Mouse (Mus musculus) ES-E14 (cell line): ENCODE data around the gene Hoxb5. TPM values are rescaled to one million over a fixed set of nuclear protein-coding genes. Genes with fewer than 3 reads are reported as not detected.

Source experiments
- DNase-seq: peaks from one replicate; pipeline ENCODE4 v3.0.0-alpha.2; 2013; ENCODE audit warnings: low read depth, low spot score
- H3K27ac ChIP-seq: 2 replicates; pipeline ENCODE4 v1.5.1; 2012; ENCODE audit warnings: low read depth, mild to moderate bottlenecking, low read length, moderate library complexity, mixed read lengths; ENCODE audit not compliant: poor library complexity, insufficient read depth, severe bottlenecking
- H3K36me3 ChIP-seq: 2 replicates; pipeline ENCODE4 v1.6.1; 2012; ENCODE audit warnings: mild to moderate bottlenecking, low read length, moderate library complexity, mixed read lengths; ENCODE audit not compliant: control insufficient read depth, poor library complexity, insufficient read depth, severe bottlenecking
- H3K4me1 ChIP-seq, 2 experiments: fragments of 150-350 bp in 1 of 2; sonication (generic) in 1 of 2; 2 replicates each; pipeline ENCODE4 v1.6.1; 2012; ENCODE audit warnings: low read length in 2 of 2, mild to moderate bottlenecking in 1 of 2, mixed read lengths in 1 of 2; ENCODE audit not compliant: control insufficient read depth in 2 of 2, insufficient read depth in 2 of 2, poor library complexity in 1 of 2
- H3K4me3 ChIP-seq, 2 experiments: fragments of 150-350 bp in 1 of 2; sonication (generic) in 1 of 2; 2 replicates each; pipeline ENCODE4 v1.5.1; 2012; ENCODE audit warnings: low read length in 2 of 2, low read depth in 1 of 2, mild to moderate bottlenecking in 1 of 2, mixed read lengths in 1 of 2; ENCODE audit not compliant: insufficient read depth in 1 of 2, poor library complexity in 1 of 2, severe bottlenecking in 1 of 2
- H3K9ac ChIP-seq: 2 replicates; pipeline ENCODE4 v1.6.1; 2012; ENCODE audit warnings: low read depth, mild to moderate bottlenecking, low read length, mixed read lengths; ENCODE audit not compliant: poor library complexity, insufficient read depth, severe bottlenecking
- H3K9me3 ChIP-seq: fragments of 150-350 bp; sonication (generic); 2 replicates; pipeline ENCODE4 v1.6.1; 2012; ENCODE audit warnings: low read depth, mild to moderate bottlenecking, low read length; ENCODE audit not compliant: control insufficient read depth, insufficient read depth
- CHD2 ChIP-seq: IDR thresholded peaks from 2 replicates; pipeline ENCODE4 v1.6.1; 2014; ENCODE audit warnings: mild to moderate bottlenecking, low read depth, low read length, inconsistent platforms
- HCFC1 ChIP-seq: IDR thresholded peaks from 2 replicates; pipeline ENCODE4 v1.6.1; 2012; ENCODE audit warnings: low read length, inconsistent platforms, borderline replicate concordance; ENCODE audit not compliant: insufficient read depth
- MAFK ChIP-seq: IDR thresholded peaks from 2 replicates; pipeline ENCODE4 v1.6.1; 2014; ENCODE audit warnings: mild to moderate bottlenecking, low read depth, low read length, inconsistent platforms; ENCODE audit not compliant: insufficient read depth
- ZC3H11A ChIP-seq: IDR thresholded peaks from 2 replicates; pipeline ENCODE4 v1.6.1; 2012; ENCODE audit warnings: low read depth, mild to moderate bottlenecking, inconsistent platforms, low read length, borderline replicate concordance
- ZNF384 ChIP-seq: IDR thresholded peaks from 2 replicates; pipeline ENCODE4 v1.6.1; 2012; ENCODE audit warnings: low read depth, low read length, inconsistent platforms
- in situ Hi-C, 2 experiments: fragments of 600-800 bp; cut with MboI; formaldehyde crosslinking; loops; one replicate each; pipeline ENCODE4 v1.15.1; 2025; ENCODE audit warnings: low sequenced_read_pairs in 2 of 2, inconsistent platforms in 1 of 2; ENCODE audit not compliant: unreplicated experiment in 2 of 2
- total RNA-seq: library from RNA; depleted of rRNA; stranded (reverse); fragments of 300-350 nt; gene quantifications from 2 replicates; pipeline ENCODE4 v1.2.3, GENCODE M21; 2012

The Hoxb5 gene
- total RNA-seq, 1 experiment, result 0.09 TPM

DNA sequence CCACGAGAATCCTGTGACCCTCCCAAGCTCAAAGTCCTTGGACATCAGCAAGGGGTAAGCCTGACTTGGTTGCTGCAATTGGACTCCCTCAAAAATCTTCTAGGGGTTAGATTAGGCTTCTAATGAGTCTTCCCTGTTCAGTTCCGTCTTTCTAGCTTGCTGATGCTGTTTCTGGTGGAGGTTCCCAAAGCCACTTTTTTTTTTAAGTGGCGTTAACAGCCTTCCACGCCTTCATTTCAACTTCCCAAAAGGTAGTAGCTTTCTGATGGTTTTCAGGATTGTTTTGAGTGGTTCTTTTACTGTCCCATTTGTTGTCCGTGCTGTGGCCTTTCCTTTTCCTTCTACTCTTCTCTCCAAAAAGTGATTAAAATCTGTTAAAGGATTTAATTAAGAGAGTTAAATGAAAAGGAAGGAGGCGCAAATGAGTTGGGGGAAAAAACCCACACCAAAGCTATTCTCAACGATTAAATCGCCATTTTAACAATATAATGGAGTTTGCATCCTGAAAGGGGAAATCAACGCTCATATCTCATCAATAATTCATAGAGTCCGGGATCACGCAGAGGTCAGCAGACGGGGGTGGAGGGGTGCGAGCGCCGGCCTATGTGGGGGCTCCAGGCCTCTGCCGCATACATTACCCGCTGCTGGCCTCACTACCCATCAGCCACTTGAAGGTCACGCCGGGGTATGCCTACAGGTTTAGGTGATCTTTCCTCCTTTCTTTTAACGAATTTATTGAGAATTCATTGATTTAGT, 7.2 kb downstream of the Hoxb5 start:
- TF ChIP-seq MAFK (no peak), CHD2 (no peak), ZNF384 (no peak), ZC3H11A (no peak), HCFC1 (no peak)
- H3K4me1 ChIP-seq, result peaks cover 0 to 6% of the 10 kb centered on the region in 2 experiments; a peak in 2 of 4 replicates
- no peak overlapping the region for H3K4me3 ChIP-seq
- no peaks in the 10 kb centered on the region for H3K9me3 ChIP-seq
- H3K36me3 ChIP-seq, result no peaks in the 10 kb centered on the region
- DNase-seq, result no peak
- H3K9ac ChIP-seq, result no peak overlapping the region
- in situ Hi-C loops, result no loop called here
- H3K27ac ChIP-seq, result no peak overlapping the region

DNA sequence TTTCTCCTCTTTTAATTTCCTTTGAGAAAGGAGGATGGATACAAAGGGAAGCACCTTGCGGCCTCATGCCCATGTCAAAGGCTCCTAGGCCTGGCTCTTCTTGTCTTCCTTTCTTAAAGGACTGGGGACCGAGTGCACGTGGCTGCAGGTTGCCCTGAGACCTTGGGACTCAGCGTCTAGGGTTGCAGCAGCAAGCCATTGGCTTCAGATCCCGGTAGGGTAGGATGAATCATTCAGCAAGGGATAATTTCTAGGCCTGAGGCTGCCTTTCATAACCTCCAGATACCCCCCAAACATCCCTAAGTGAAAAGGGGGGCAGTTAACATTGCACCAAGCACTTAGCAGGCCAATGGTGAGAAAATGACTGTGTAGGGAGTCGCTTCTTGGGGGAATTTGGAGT, 8.0 kb downstream of the Hoxb5 start:
- in situ Hi-C loops, result no loop called here
- H3K4me1 ChIP-seq, result peaks cover 0 to 6% of the 10 kb centered on the region in 2 experiments; a peak in 2 of 4 replicates
- no peaks in the 10 kb centered on the region for H3K36me3 ChIP-seq
- TF ChIP-seq ZNF384, result no peak
- TF ChIP-seq MAFK, result no peak
- no peak for TF ChIP-seq HCFC1
- TF ChIP-seq ZC3H11A, result no peak
- no peak for TF ChIP-seq CHD2
- no peak overlapping the region for H3K9ac ChIP-seq
- no peak overlapping the region for H3K27ac ChIP-seq
- H3K4me3 ChIP-seq, result no peak overlapping the region
- H3K9me3 ChIP-seq, result no peaks in the 10 kb centered on the region
- DNase-seq, result no peak

- peaks cover 0 to 6% of the 10 kb centered on the region in 2 experiments; a peak in 2 of 4 replicates for H3K4me1 ChIP-seq
- in situ Hi-C loops, result no loop called here
- H3K36me3 ChIP-seq, result no peaks in the 10 kb centered on the region
- no peak; the same call in 1 of the 2 replicates for TF ChIP-seq ZC3H11A
- no peak for TF ChIP-seq HCFC1
- no peak for TF ChIP-seq MAFK
- peak; percentile 72 for DNase-seq
- no peak overlapping the region for H3K9ac ChIP-seq
- no peak overlapping the region for H3K4me3 ChIP-seq
- no peak overlapping the region for H3K27ac ChIP-seq
- H3K9me3 ChIP-seq, result no peaks in the 10 kb centered on the region
Observed at GRCm38 (mm10) chr11:96311520-96312417, 8.6 kb downstream of the Hoxb5 start.

- Histone ChIP-seq H3K36me3 (no peaks in the 10 kb centered on the region), H3K9me3 (no peaks in the 10 kb centered on the region), H3K4me1 (peaks cover 0 to 6% of the 10 kb centered on the region in 2 experiments; a peak in 2 of 4 replicates), H3K27ac (no peak overlapping the region), H3K9ac (no peak overlapping the region), H3K4me3 (no peak overlapping the region)
- in situ Hi-C loops, result no loop called here
- no peak for TF ChIP-seq HCFC1
- TF ChIP-seq MAFK, result no peak
- TF ChIP-seq ZC3H11A, result no peak
- no peak for TF ChIP-seq CHD2
- no peak for TF ChIP-seq ZNF384
- DNase-seq, result no peak
Observed at GRCm38 (mm10) chr11:96313134-96313533, 10.0 kb downstream of the Hoxb5 start.
